9 mouse cellular contexts compared by ENCODE assay signal in the genomic region with DNA sequence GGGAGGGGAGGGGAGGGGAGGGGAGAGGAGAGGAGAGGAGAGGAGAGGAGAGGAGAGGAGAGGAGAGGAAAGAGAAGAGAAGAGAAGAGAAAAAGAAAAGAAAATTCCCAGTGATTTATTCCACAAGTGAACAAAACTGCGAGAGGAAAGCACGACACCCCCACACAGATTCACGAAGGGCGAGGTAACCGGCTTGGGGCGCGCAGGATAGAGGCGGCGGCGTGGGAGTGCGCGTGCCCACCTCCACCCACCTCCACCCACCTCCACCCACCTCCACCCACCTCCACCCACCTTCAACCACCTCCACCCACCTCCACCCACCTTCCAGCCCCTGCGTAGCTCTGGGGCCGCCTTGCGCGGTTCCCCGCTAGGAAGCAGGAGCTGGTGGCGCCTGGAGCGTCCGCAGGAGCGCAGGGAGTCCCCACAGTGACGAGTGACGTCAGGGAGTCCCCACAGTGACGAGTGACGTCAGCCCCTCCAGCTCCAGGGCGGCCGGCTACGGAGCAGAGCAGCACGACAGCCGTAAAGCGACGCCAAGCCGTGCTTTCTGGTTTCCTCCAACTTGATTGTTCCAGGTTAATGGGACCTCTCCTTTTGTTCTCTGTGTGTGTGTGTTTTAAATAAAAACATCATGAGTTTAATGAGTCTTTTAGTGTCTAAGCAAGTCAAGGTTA. TPM values are rescaled to one million over a fixed set of nuclear protein-coding genes. Genes with fewer than 3 reads are reported as not detected.
DNase-seq lines count a peak whose midpoint lies in the region; ATAC-seq and TF ChIP-seq lines count a peak whose summit lies in the region.
"Had no signal": no experiment of that assay in that cellular context is flagged by ENCODE, and none has a peak within 500 bp of the region (broad histone marks: within the 10 kb centered on the region; RNA-seq: fewer than 3 reads in every experiment).

No protein-coding gene starts in this region.

- H3K27ac ChIP-seq in cortical plate, adult 2 months (ENCODE audit: insufficient read depth, low read length) = no peak overlapping the region
- H3K27ac ChIP-seq in gastrocnemius, adult 2 months = peak overlapping the region; percentile 81
- H3K27ac ChIP-seq in hindbrain, embryonic 16.5 days (ENCODE audit: low read depth, low read length) = 0 out of 2 replicates have a peak overlapping the region, but pooled peaks have one; percentile 51

- intact Hi-C loops in gastrocnemius, adult 2 months (cut with DNase I) = no loop called here

- no peak for TF ChIP-seq CTCF in cortical plate, adult 2 months (IDR thresholded peaks at IDR 0.05; ENCODE audit: extremely low read depth, insufficient read depth, low read length)
- TF ChIP-seq CTCF in gastrocnemius, adult 2 months (IDR thresholded peaks at IDR 0.05) = no peak

- H3K9me3 ChIP-seq in hindbrain, embryonic 16.5 days (ENCODE audit: control insufficient read depth, low read length) = no peaks in the 10 kb centered on the region

- H3K9ac ChIP-seq in hindbrain, embryonic 16.5 days (ENCODE audit: low read depth, low read length) = peak overlapping the region; percentile 69

- peak overlapping the region; percentile 38 for H3K4me3 ChIP-seq in cortical plate, adult 2 months (ENCODE audit: insufficient read depth, low read length)
- H3K4me3 ChIP-seq in gastrocnemius, adult 2 months = peak overlapping the region; percentile 68
- H3K4me3 ChIP-seq in hindbrain, embryonic 16.5 days (ENCODE audit: low read length) = peak overlapping the region; percentile 59
- H3K4me3 ChIP-seq: myocyte had no signal

- H3K4me1 ChIP-seq in cortical plate, adult 2 months (ENCODE audit: control insufficient read depth, insufficient read depth, low read length) = no peaks in the 10 kb centered on the region
- no peaks in the 10 kb centered on the region for H3K4me1 ChIP-seq in hindbrain, embryonic 16.5 days (ENCODE audit: control insufficient read depth, insufficient read depth, low read depth, low read length)

- peak; percentile 69 to 76 for DNase-seq in adrenal gland, adult 18-20 months (ENCODE audit: low spot score in 2 of 2)
- DNase-seq in gastrocnemius, adult 2 months = peak; percentile 87
- peak; percentile 75 for DNase-seq in left cerebral cortex, adult 11 months (ENCODE audit: low spot score)
- DNase-seq in lung, postnatal 25 days (ENCODE audit: low spot score) = peak; percentile 88
- DNase-seq in retina, embryonic 14.5 days (ENCODE audit: low spot score) = peak; percentile 97
- peak; percentile 91 for DNase-seq in thymus, postnatal 4 days

- no peaks in the 10 kb centered on the region for H3K36me3 ChIP-seq in hindbrain, embryonic 16.5 days (ENCODE audit: control insufficient read depth, insufficient read depth, low read length)

- TF ChIP-seq POLR2A in cortical plate, adult 2 months (IDR thresholded peaks at IDR 0.05; ENCODE audit: extremely low read depth, insufficient read depth, low read length) = peak; percentile 53; the same call in 1 of the 2 replicates

- WGBS in hindbrain, embryonic 16.5 days = 7% methylated on average over 33 of the region's 33 CpGs

- H3K4me2 ChIP-seq in hindbrain, embryonic 16.5 days (ENCODE audit: low read length) = peak overlapping the region; percentile 68

- H3K27me3 ChIP-seq in hindbrain, embryonic 16.5 days (replicated peaks; ENCODE audit: control insufficient read depth, insufficient read depth, low read length) = no peaks in the 10 kb centered on the region

- peak; percentile 95 for ATAC-seq in hindbrain, embryonic 16.5 days

RNA-seq across cellular contexts. Expression of a gene that starts 8.0 kb away (rescaled TPM):
- under 1 TPM; 0.19 to 0.33 TPM for total RNA-seq in adrenal gland, adult 18-20 months (2021)
- 0.17 and 0.26 TPM in 2 replicates for polyA plus RNA-seq in cortical plate, adult 2 months (2012; rRNA removed)
- 1 to 10 TPM in 1 of 2 experiments, under 1 TPM in 1; 0.61 to 1.9 TPM for total RNA-seq in gastrocnemius, adult 2 months (2021)
- polyA plus RNA-seq in hindbrain, embryonic 16.5 days (2015; fragmentation: Nextera tagmentation; extraction: Ambion mirVana) = 0.26 and 0.46 TPM in 2 replicates
- polyA plus RNA-seq: myocyte had no signal

RNA-seq across cellular contexts. Expression of a gene that starts 58.6 kb away (rescaled TPM):
- total RNA-seq in adrenal gland, adult 18-20 months (2021) = 100 to 1,000 TPM; 226 to 399 TPM
- 186 and 222 TPM in 2 replicates for polyA plus RNA-seq in cortical plate, adult 2 months (2012; rRNA removed)
- 10 to 100 TPM; 23.6 to 31.9 TPM for total RNA-seq in gastrocnemius, adult 2 months (2021)
- 567 and 577 TPM in 2 replicates for polyA plus RNA-seq in hindbrain, embryonic 16.5 days (2015; fragmentation: Nextera tagmentation; extraction: Ambion mirVana)

Comparison
In these comparisons a context has a peak if more than half of its experiments do, and no peak if none do; other contexts are left out.
1. RNA of a gene that starts 58.6 kb away (total RNA-seq): 226 to 399 TPM in adrenal gland, adult 18-20 months; 23.6 to 31.9 TPM in gastrocnemius, adult 2 months; every median in the first group is over 4 times any median in the second.
2. Peak in every context shown above with its lines, with median percentiles within 50 percentile points of each other: DNase-seq and H3K4me3 ChIP-seq.